Mouse (Mus musculus) forebrain, embryonic 11.5 days (tissue): Measurements from ENCODE around the gene 1700025G04Rik. TPM values are rescaled to one million over a fixed set of nuclear protein-coding genes. Genes with fewer than 3 reads are reported as not detected.

Experiments
- ATAC-seq: fragments of 200-750 bp; cut with Nextera tagmentation; replicated peaks from 2 replicates; pipeline ENCODE4 v1.8.0; 2017; ENCODE audit warnings: moderate TSS enrichment; ENCODE audit not compliant: low FRiP score
- DNase-seq: peaks from one replicate; pipeline ENCODE4 v3.0.0-alpha.2; 2017; ENCODE audit warnings: low spot score
- H3K27ac ChIP-seq: fragments of 300-500 bp; sonication (generic); 2 replicates; pipeline ENCODE4 v1.5.1; 2014; ENCODE audit warnings: low read depth, low read length
- H3K27me3 ChIP-seq: fragments of 300-500 bp; sonication (generic); 2 replicates; pipeline ENCODE4 v1.6.1; 2014; ENCODE audit warnings: mild to moderate bottlenecking, low read length, mixed read lengths; ENCODE audit not compliant: control insufficient read depth, insufficient read depth
- H3K36me3 ChIP-seq: fragments of 300-500 bp; sonication (generic); 2 replicates; pipeline ENCODE4 v1.6.1; 2014; ENCODE audit warnings: mild to moderate bottlenecking, low read length, moderate library complexity, mixed read lengths; ENCODE audit not compliant: control insufficient read depth, insufficient read depth
- H3K4me1 ChIP-seq: fragments of 300-500 bp; sonication (generic); replicated peaks from 2 replicates; pipeline ENCODE4 v1.6.1; 2014; ENCODE audit warnings: low read length, mixed read lengths; ENCODE audit not compliant: control insufficient read depth, insufficient read depth
- H3K4me2 ChIP-seq: fragments of 300-500 bp; sonication (generic); 2 replicates; pipeline ENCODE4 v1.6.1; 2014; ENCODE audit warnings: low read depth, mild to moderate bottlenecking, low read length, moderate library complexity, mixed read lengths; ENCODE audit not compliant: severe bottlenecking
- H3K4me3 ChIP-seq: fragments of 300-500 bp; sonication (generic); 2 replicates; pipeline ENCODE4 v1.5.1; 2014; ENCODE audit warnings: low read depth, low read length
- H3K9ac ChIP-seq: fragments of 300-500 bp; sonication (generic); 2 replicates; pipeline ENCODE4 v1.6.1; 2014; ENCODE audit warnings: low read length
- H3K9me3 ChIP-seq: fragments of 300-500 bp; sonication (generic); 2 replicates; pipeline ENCODE4 v1.6.1; 2016; ENCODE audit warnings: low read length, mixed read lengths; ENCODE audit not compliant: control insufficient read depth
- WGBS: fragments of 180-500 bp; shearing (Covaris S2); extraction: QIAGEN DNeasy Blood & Tissue Kit; methylation state at CpG from one replicate; pipeline ENCODE4 v1.1.7; 2014; 5-methylcytosine and 5-hydroxymethylcytosine counted together
- polyA plus RNA-seq: library from polyadenylated mRNA; unstranded; fragments of >200 nt; fragmentation: Nextera tagmentation; extraction: Ambion mirVana; gene quantifications from 2 replicates; pipeline ENCODE4 v1.2.1, GENCODE M21; 2014

The 1700025G04Rik gene
- polyA plus RNA-seq, 1 experiment from 2014 or later: 25.6 TPM

DNA sequence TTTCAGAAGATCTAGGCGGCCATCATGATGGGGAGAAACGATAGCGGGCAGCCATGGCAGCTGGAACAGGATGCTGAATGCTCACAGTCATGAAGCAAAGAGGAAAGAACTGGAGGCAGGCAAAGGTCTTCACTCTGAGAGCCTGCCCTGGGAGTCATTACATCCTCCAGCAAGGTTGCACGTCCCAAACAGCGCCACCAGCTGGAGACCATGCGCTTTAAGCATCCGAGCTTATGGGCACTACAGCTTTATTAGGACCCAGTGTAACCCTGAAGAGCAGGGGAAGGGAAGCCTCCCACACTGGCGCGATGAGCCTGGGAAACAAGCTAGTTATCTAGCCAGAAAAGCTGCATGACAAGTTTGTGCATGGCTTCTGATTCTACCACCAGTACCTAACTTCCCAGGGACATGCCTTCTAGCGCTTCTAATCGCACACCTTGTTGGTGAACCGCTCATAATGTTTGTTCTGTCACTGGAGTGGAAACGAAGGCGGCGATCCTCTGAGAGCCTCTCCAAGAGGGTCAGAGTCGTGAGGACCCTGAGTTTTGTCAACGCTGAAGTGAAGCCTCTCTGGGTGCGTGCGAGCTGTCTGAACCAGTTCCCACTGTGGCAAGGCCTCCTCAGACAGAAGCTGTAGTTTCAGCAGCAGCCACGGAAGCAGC, 228.5 kb downstream of the 1700025G04Rik start:
- Histone ChIP-seq H3K4me3 (no peak overlapping the region), H3K4me1 (no peaks in the 10 kb centered on the region), H3K4me2 (no peak overlapping the region), H3K36me3 (no peaks in the 10 kb centered on the region), H3K9ac (no peak overlapping the region), H3K27ac (no peak overlapping the region), H3K9me3 (no peaks in the 10 kb centered on the region), H3K27me3 (no peaks in the 10 kb centered on the region)
- ATAC-seq (no peak), DNase-seq (no peak)
- 71% methylated on average over 20 of the region's 20 CpGs for WGBS

DNA sequence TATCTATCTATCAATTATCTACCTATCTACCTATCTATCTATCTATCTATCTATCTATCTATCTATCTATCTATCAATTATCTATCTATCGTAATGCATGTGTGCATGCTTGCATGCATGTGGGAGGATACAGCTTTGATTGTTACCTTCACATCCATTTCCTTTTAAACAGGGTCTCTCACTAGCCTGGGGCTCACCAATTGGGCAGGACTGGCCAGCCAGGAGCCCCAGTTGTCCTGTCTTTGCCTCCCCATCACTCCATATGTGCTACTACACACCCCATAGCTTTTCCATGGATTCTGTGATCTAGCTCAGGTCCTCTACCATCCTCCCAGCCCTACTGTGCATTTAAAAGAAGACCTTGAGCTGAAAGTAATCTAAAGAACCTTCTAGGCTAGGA, 231.5 kb downstream of the 1700025G04Rik start:
- Histone ChIP-seq H3K36me3 (no peaks in the 10 kb centered on the region), H3K27ac (no peak overlapping the region), H3K4me3 (no peak overlapping the region), H3K4me1 (no peaks in the 10 kb centered on the region), H3K4me2 (no peak overlapping the region), H3K9me3 (no peaks in the 10 kb centered on the region), H3K9ac (no peak overlapping the region), H3K27me3 (no peaks in the 10 kb centered on the region)
- DNase-seq (no peak), ATAC-seq (no peak)
- WGBS: 96% methylated on average over 1 of the region's 1 CpGs

GRCm38 (mm10) chr1:151855561-151855960, 234.4 kb downstream of the 1700025G04Rik start:
- ATAC-seq: no peak
- no peak overlapping the region for H3K27ac ChIP-seq
- H3K9ac ChIP-seq: no peak overlapping the region
- DNase-seq: no peak
- H3K4me1 ChIP-seq: no peaks in the 10 kb centered on the region; the same call in 1 of the 2 replicates
- H3K4me3 ChIP-seq: no peak overlapping the region
- no peaks in the 10 kb centered on the region for H3K27me3 ChIP-seq
- no peaks in the 10 kb centered on the region for H3K9me3 ChIP-seq
- H3K4me2 ChIP-seq: no peak overlapping the region
- no peaks in the 10 kb centered on the region for H3K36me3 ChIP-seq
- WGBS: 66% methylated on average over 1 of the region's 1 CpGs

DNA sequence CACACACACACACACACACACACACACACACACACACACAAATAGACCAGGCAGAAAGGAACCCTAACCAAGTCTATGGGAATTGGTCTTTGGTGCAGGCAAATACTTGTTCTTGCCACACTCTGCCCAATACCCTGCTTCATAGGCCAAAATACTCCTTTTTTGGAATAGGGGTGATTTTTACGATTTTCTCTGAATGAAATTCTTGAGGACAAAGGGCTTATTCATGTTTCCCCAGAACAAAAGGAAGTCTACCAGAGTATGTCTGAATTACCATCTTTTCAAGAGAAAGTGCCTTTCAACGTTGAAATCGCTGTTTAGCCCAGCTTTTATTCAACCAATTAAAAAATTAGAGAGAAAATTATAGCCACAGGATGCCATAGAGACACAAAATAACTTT, 237.9 kb downstream of the 1700025G04Rik start:
- ATAC-seq (no peak), DNase-seq (no peak)
- no peaks in the 10 kb centered on the region for H3K36me3 ChIP-seq
- no peaks in the 10 kb centered on the region; the same call in 1 of the 2 replicates for H3K4me1 ChIP-seq
- 17% methylated on average over 3 of the region's 3 CpGs for WGBS
- H3K4me3 ChIP-seq: no peak overlapping the region
- no peak overlapping the region for H3K4me2 ChIP-seq
- no peak overlapping the region for H3K27ac ChIP-seq
- H3K9ac ChIP-seq: no peak overlapping the region
- H3K27me3 ChIP-seq: no peaks in the 10 kb centered on the region
- no peaks in the 10 kb centered on the region for H3K9me3 ChIP-seq

DNA sequence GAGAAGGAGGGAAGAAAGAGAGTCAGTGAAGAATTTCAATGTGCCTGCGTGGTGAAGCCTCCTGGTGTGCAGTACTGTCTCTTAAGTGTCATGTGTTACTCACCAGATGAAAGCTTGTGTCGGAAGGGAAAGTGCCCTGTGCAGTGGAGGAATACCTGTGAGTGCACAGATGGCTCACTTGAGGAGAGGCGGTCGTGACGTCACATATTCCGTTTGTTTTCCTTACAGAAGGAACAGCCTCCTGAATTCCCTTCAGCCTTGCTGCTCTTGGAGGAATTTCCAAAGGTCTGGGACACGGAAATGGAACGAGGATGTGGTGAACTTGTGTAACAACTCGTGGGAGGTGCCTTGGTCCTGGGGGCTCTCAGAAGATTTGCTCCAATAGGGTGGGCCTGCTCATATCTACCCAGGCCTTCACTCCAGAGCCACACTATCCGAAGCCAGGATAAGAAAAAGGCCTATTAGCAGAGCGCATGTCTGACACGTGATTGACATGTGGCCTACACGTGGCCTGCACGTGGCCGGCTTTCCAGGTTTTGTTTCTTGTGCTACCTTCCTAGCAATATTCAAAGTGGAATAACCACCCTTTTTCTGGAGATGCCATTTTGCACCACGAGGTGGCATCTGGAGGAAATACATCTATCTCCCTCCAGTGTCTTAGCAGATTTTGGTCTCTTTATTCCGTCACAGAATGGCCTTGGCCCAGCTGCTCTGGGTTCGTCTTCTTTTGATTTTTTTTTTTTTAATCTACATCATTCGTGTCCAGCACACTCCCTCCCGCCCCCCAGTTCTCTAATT, 238.7 kb downstream of the 1700025G04Rik start:
- 83% methylated on average over 20 of the region's 20 CpGs for WGBS
- Histone ChIP-seq H3K4me2 (no peak overlapping the region), H3K9ac (no peak overlapping the region), H3K4me1 (no peaks in the 10 kb centered on the region; the same call in 1 of the 2 replicates), H3K36me3 (no peaks in the 10 kb centered on the region), H3K27ac (no peak overlapping the region), H3K4me3 (no peak overlapping the region), H3K9me3 (no peaks in the 10 kb centered on the region), H3K27me3 (no peaks in the 10 kb centered on the region)
- ATAC-seq: no peak; the same call in 1 of the 2 replicates
- no peak for DNase-seq

- no peak overlapping the region for H3K4me2 ChIP-seq
- WGBS: 86% methylated on average over 16 of the region's 16 CpGs
- H3K4me3 ChIP-seq: no peak overlapping the region
- no peaks in the 10 kb centered on the region; the same call in 1 of the 2 replicates for H3K4me1 ChIP-seq
- ATAC-seq (no peak), DNase-seq (no peak)
- no peak overlapping the region for H3K27ac ChIP-seq
- no peaks in the 10 kb centered on the region for H3K27me3 ChIP-seq
- no peak overlapping the region for H3K9ac ChIP-seq
- H3K36me3 ChIP-seq: no peaks in the 10 kb centered on the region
- no peaks in the 10 kb centered on the region for H3K9me3 ChIP-seq
Observed at GRCm38 (mm10) chr1:151849993-151850608, 239.8 kb downstream of the 1700025G04Rik start.

DNA sequence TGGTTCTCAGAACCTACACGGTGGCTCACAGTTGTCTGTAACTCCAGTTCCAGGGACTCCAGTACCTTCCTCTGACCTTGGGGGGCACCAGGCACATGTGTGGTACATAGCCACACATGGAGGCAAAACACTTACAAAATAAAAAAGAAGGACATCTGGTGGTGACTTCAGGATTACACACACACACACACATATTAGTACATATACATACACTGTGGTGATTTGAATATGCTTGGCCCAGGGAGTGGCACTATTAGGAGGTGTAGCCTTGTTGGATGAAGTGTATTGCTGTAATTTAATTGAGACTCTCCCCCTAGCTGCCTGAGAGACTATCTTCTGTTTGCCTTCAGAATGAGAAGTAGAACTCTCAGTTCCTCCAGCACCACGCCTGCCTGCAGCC, 241.6 kb downstream of the 1700025G04Rik start:
- H3K27me3 ChIP-seq: no peaks in the 10 kb centered on the region
- 91% methylated on average over 2 of the region's 2 CpGs for WGBS
- H3K4me3 ChIP-seq: no peak overlapping the region
- H3K4me2 ChIP-seq: no peak overlapping the region
- ATAC-seq (no peak), DNase-seq (no peak)
- H3K9ac ChIP-seq: no peak overlapping the region
- no peaks in the 10 kb centered on the region for H3K9me3 ChIP-seq
- no peaks in the 10 kb centered on the region; the same call in 1 of the 2 replicates for H3K4me1 ChIP-seq
- H3K36me3 ChIP-seq: no peaks in the 10 kb centered on the region
- H3K27ac ChIP-seq: no peak overlapping the region

- H3K27ac ChIP-seq: no peak overlapping the region
- DNase-seq (no peak), ATAC-seq (no peak)
- no peaks in the 10 kb centered on the region for H3K36me3 ChIP-seq
- H3K27me3 ChIP-seq: no peaks in the 10 kb centered on the region
- H3K4me2 ChIP-seq: no peak overlapping the region
- H3K4me1 ChIP-seq: no peaks in the 10 kb centered on the region
- H3K9ac ChIP-seq: no peak overlapping the region
- H3K4me3 ChIP-seq: no peak overlapping the region
- WGBS: 64% methylated on average over 19 of the region's 19 CpGs
- H3K9me3 ChIP-seq: no peaks in the 10 kb centered on the region
Observed at GRCm38 (mm10) chr1:151845926-151846782, 243.8 kb downstream of the 1700025G04Rik start.
